Mouse (Mus musculus) G1E (cell line): ENCODE results near the gene Mkln1. TPM values are rescaled to one million over a fixed set of nuclear protein-coding genes. Genes with fewer than 3 reads are reported as not detected.

Experiments used
- ATAC-seq: 2 replicates; pipeline ENCODE4 v1.8.0; 2016; ENCODE audit warnings: mild to moderate bottlenecking; ENCODE audit not compliant: insufficient number of reproducible peaks, poor library complexity, low FRiP score, severe bottlenecking; ENCODE audit errors: extremely low read depth
- DNase-seq: peaks from one replicate; pipeline ENCODE4 v3.0.0; 2012; ENCODE audit warnings: low spot score
- H3K27me3 ChIP-seq: 2 replicates; pipeline ENCODE4 v1.6.1; 2012; ENCODE audit warnings: mild to moderate bottlenecking, low read length, inconsistent platforms; ENCODE audit not compliant: insufficient read depth
- H3K36me3 ChIP-seq: replicated peaks from 2 replicates; pipeline ENCODE3; 2012; ENCODE audit warnings: mild to moderate bottlenecking, inconsistent platforms
- H3K4me1 ChIP-seq: 2 replicates; pipeline ENCODE4 v1.6.1; 2012; ENCODE audit warnings: low read depth, low read length, inconsistent platforms, mixed read lengths; ENCODE audit not compliant: insufficient read depth
- H3K4me3 ChIP-seq: 2 replicates; pipeline ENCODE4 v1.5.1; 2012; ENCODE audit warnings: low read depth, mild to moderate bottlenecking, inconsistent platforms, low read length, moderate library complexity, mixed read lengths
- H3K9me3 ChIP-seq: replicated peaks from 2 replicates; pipeline ENCODE4 v1.6.1; 2012; ENCODE audit warnings: inconsistent platforms
- CTCF ChIP-seq: IDR thresholded peaks from 2 replicates; pipeline ENCODE4 v1.5.1; 2012; ENCODE audit warnings: low read depth, low read length, inconsistent platforms, mixed read lengths
- GATA1 ChIP-seq: IDR thresholded peaks from 2 replicates; pipeline ENCODE4 v1.6.1; 2012; ENCODE audit warnings: borderline replicate concordance, low read length, inconsistent platforms, mixed read lengths
- GATA2 ChIP-seq: IDR thresholded peaks from 2 replicates; pipeline ENCODE4 v1.6.1; 2012; ENCODE audit warnings: low read depth, low read length, inconsistent platforms, borderline replicate concordance
- POLR2AphosphoS5 ChIP-seq: IDR thresholded peaks from 2 replicates; pipeline ENCODE4 v1.6.1; 2012; ENCODE audit warnings: low read depth, low read length, inconsistent platforms; ENCODE audit not compliant: insufficient replicate concordance
- TAL1 ChIP-seq: conservative IDR thresholded peaks from 2 replicates; pipeline ENCODE4 v1.6.1; 2012; ENCODE audit warnings: low read depth, low read length, inconsistent platforms, mixed read lengths
- polyA plus RNA-seq: library from polyadenylated mRNA; stranded (reverse); fragments of >175 nt; gene quantifications from 2 replicates; pipeline ENCODE4 v1.2.3, GENCODE M21; 2012
- total RNA-seq, 2 experiments: library from RNA; stranded (forward) in 1 of 2; stranded (reverse) in 1 of 2; fragments of 200-1000 nt in 1 of 2; fragments of >200 nt in 1 of 2; fragmentation: Nextera tagmentation in 1 of 2; gene quantifications; 2 replicates each; pipeline ENCODE4 v1.2.3; 2014 to 2017

The Mkln1 gene
- total and polyA plus RNA-seq, 3 experiments = 79.5 to 182 (median 122) TPM

DNA sequence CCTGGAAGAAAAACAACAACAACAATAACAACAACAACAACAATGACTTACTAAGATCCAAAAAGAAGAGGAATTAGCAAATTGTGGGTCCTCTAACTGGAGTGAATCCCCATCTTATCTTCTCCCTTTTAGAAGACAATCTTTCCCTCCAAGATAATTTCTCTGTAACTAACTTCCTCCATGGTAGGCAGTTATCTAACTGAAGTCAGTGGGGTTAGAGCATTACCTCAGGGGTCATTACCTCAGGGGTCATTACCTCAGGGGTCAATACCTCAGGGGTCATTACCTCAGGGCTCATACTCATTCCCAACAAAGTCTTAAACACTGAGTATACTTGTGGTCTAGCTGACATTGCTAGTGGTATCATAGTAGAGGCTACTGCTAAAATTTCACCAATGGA, 1.2 kb upstream of the Mkln1 start:
- TF ChIP-seq TAL1 (no peak), GATA2 (no peak), CTCF (no peak), GATA1 (no peak), POLR2AphosphoS5 (no peak)
- peaks cover 20% of the 10 kb centered on the region for H3K36me3 ChIP-seq
- DNase-seq (no peak), ATAC-seq (no peak)
- no peak overlapping the region for H3K4me3 ChIP-seq
- peaks cover 39% of the 10 kb centered on the region for H3K4me1 ChIP-seq
- H3K27me3 ChIP-seq = no peaks in the 10 kb centered on the region
- no peaks in the 10 kb centered on the region for H3K9me3 ChIP-seq

GRCm38 (mm10) chr6:31397775-31398430, 632 bp upstream of the Mkln1 start:
- Histone ChIP-seq H3K9me3 (no peaks in the 10 kb centered on the region), H3K4me1 (peaks cover 43% of the 10 kb centered on the region), H3K36me3 (peaks cover 19% of the 10 kb centered on the region), H3K27me3 (no peaks in the 10 kb centered on the region), H3K4me3 (peak overlapping the region; percentile 84)
- TF ChIP-seq CTCF = no peak
- no peak for TF ChIP-seq POLR2AphosphoS5
- TF ChIP-seq TAL1 = no peak
- no peak for TF ChIP-seq GATA1
- no peak for TF ChIP-seq GATA2
- ATAC-seq (0 out of 2 replicates have a peak, but pooled peaks have one; percentile 12), DNase-seq (peak; percentile 22)

- DNase-seq = peak; percentile 15
- no peak for TF ChIP-seq GATA2
- TF ChIP-seq POLR2AphosphoS5 = no peak
- no peak for TF ChIP-seq CTCF
- TF ChIP-seq GATA1 = no peak
- no peak for TF ChIP-seq TAL1
- Histone ChIP-seq H3K4me1 (peaks cover 45% of the 10 kb centered on the region), H3K36me3 (peaks cover 16% of the 10 kb centered on the region), H3K4me3 (peak overlapping the region; percentile 84), H3K27me3 (no peaks in the 10 kb centered on the region), H3K9me3 (no peaks in the 10 kb centered on the region)
- no peak for ATAC-seq
Observed at GRCm38 (mm10) chr6:31399206-31399549, 643 bp downstream of the Mkln1 start.

DNA sequence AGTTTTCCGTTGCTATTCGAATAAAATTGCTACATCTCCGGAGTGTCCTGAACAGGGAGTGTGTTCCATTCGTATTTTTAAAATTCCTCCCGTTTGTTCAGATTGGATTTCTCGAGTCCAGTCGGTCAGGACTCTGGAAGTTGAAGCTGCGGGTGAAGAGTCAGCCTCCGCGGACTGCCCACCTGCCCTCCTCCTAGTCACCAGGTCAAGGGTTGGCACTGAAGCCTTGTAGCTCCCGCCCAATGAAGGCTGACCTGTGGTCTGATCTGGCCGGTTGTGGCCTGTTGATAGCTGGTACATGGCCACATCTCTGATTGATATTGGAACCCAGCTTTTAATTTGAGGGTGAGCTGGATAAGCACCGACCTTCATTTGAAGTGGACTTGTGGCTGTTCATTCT, 1.0 kb downstream of the Mkln1 start:
- TF ChIP-seq CTCF (no peak), GATA2 (no peak), GATA1 (no peak), TAL1 (no peak), POLR2AphosphoS5 (no peak)
- H3K4me1 ChIP-seq = peaks cover 48% of the 10 kb centered on the region
- no peak for DNase-seq
- ATAC-seq = no peak
- peaks cover 18% of the 10 kb centered on the region for H3K36me3 ChIP-seq
- peak overlapping the region; percentile 84 for H3K4me3 ChIP-seq
- no peaks in the 10 kb centered on the region for H3K27me3 ChIP-seq
- no peaks in the 10 kb centered on the region for H3K9me3 ChIP-seq

DNA sequence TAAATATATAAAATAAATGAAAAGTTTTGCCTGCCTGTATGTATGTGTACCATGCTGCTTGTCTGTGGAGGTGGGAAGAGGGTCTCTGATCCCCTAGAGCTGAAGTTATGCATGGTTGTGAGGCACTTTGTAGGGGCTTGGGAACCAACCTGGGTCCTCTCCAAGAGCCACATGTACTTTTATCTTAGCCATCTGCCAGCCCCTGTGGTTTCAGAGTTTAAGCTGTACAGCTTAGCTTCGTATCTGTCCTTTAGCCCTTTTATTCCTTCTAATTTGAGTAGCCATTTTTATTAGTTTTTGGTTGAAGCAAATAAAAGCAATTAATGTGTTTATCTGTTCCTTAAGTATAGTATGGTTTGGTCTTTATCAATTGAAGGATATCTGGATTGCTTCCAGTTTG, 12.5 kb downstream of the Mkln1 start:
- DNase-seq (no peak), ATAC-seq (no peak)
- TF ChIP-seq TAL1 (no peak; the same call in 1 of the 2 replicates), GATA1 (no peak), POLR2AphosphoS5 (no peak), GATA2 (no peak), CTCF (no peak)

DNA sequence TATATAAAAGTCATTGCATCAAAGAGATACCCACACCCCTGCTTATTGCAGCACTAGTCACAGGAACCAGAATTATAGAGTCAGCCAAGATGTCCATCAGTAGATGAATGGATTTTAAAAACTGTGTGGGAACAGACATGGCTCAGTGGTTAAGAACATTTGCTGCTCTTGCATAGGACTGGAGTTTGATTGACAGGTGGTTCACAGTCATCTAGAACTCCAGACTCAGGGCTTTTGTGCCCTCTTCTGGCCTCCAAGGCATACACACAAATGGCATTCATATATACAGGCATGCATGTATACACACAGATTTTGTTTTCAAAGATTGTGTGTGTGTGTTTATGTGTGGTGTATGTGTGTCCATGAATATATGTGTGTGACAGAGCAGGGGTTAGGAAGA, 14.0 kb downstream of the Mkln1 start:
- Histone ChIP-seq H3K9me3 (no peaks in the 10 kb centered on the region), H3K27me3 (no peaks in the 10 kb centered on the region), H3K4me1 (peaks cover 37% of the 10 kb centered on the region), H3K36me3 (peaks cover 15% of the 10 kb centered on the region), H3K4me3 (no peak overlapping the region)
- no peak for DNase-seq
- ATAC-seq = no peak
- no peak for TF ChIP-seq POLR2AphosphoS5
- TF ChIP-seq TAL1 = no peak
- TF ChIP-seq CTCF = no peak
- TF ChIP-seq GATA1 = no peak
- TF ChIP-seq GATA2 = no peak

More for the DNA sequence above, 12.5 kb downstream of the Mkln1 start:
- H3K4me3 ChIP-seq = no peak overlapping the region
- H3K36me3 ChIP-seq = peaks cover 9% of the 10 kb centered on the region
- H3K4me1 ChIP-seq = peaks cover 42% of the 10 kb centered on the region
- H3K9me3 ChIP-seq = no peaks in the 10 kb centered on the region
- no peaks in the 10 kb centered on the region for H3K27me3 ChIP-seq
